Mouse (Mus musculus): ENCODE measurements around the gene Ccl4. TPM values are rescaled to one million over a fixed set of nuclear protein-coding genes. Genes with fewer than 3 reads are reported as not detected.

The Ccl4 gene
- total and polyA plus RNA-seq, 3 experiments = 0.38 TPM; not detected in 2

DNA sequence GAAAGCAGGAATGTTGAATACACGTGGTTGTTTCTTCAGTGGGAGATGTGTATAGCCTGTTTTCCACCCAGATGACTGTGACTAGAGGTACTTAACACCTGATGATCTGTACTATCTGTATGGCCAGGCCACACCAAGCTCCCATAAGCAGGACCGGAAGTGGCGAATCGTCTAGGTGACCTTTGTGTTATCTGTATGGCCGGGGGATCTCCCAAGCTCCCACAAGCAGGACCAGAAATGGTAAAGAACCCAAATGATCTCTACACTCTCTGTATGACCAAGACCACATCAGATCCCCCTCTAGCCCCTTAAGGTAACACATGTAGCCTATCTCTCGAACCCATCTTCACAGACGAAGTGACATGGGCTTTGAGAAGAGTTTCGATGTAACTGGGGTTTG, 7.8 kb upstream of the Ccl4 start:
- ATAC-seq (ENCODE audit: extremely low read depth, insufficient number of reproducible peaks, low FRiP score, poor library complexity, severe bottlenecking) (no peak), DNase-seq (ENCODE audit: low spot score) (no peak)
- no peaks in the 10 kb centered on the region for H3K4me1 ChIP-seq (ENCODE audit: insufficient read depth, low read depth, low read length)
- no peaks in the 10 kb centered on the region for H3K9me3 ChIP-seq (replicated peaks)
- H3K36me3 ChIP-seq (replicated peaks) = no peaks in the 10 kb centered on the region
- no peaks in the 10 kb centered on the region for H3K27me3 ChIP-seq (ENCODE audit: insufficient read depth, low read length)
- no peak overlapping the region for H3K4me3 ChIP-seq (ENCODE audit: low read depth, low read length)
- TF ChIP-seq CTCF (IDR thresholded peaks at IDR 0.05; ENCODE audit: low read depth, low read length) = no peak
- no peak for TF ChIP-seq TAL1 (conservative IDR thresholded peaks at IDR 0.05; ENCODE audit: low read depth, low read length)
- TF ChIP-seq GATA2 (IDR thresholded peaks at IDR 0.05; ENCODE audit: borderline replicate concordance, low read depth, low read length) = no peak
- TF ChIP-seq POLR2AphosphoS5 (IDR thresholded peaks at IDR 0.05; ENCODE audit: insufficient replicate concordance, low read depth, low read length) = no peak
- TF ChIP-seq GATA1 (IDR thresholded peaks at IDR 0.05; ENCODE audit: borderline replicate concordance, low read length) = no peak

DNA sequence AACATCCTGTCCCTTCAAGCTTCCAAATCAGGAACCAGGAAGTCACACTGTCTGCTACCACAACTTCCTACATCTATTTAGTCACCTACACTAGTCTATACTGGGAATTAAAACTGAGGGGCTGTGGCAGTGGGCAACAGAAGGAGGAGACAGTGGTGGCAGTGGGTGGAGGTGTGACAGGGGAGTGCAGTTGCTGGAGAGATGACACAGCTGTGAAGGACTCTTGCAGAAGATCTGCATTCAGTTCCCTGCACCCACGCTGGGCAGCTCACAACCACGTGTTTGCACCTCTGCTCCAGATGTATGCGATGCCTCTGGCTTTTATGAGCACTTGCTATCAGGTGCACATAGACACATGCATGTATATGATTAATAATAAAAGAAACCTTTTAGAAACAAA, 4.9 kb upstream of the Ccl4 start:
- no peak for ATAC-seq (ENCODE audit: extremely low read depth, insufficient number of reproducible peaks, low FRiP score, poor library complexity, severe bottlenecking)
- Histone ChIP-seq H3K4me3 (ENCODE audit: low read depth, low read length) (no peak overlapping the region), H3K9me3 (replicated peaks) (no peaks in the 10 kb centered on the region), H3K27me3 (ENCODE audit: insufficient read depth, low read length) (peaks cover 11% of the 10 kb centered on the region), H3K36me3 (replicated peaks) (no peaks in the 10 kb centered on the region), H3K4me1 (ENCODE audit: insufficient read depth, low read depth, low read length) (no peaks in the 10 kb centered on the region)
- TF ChIP-seq TAL1 (conservative IDR thresholded peaks at IDR 0.05; ENCODE audit: low read depth, low read length) (no peak), GATA2 (IDR thresholded peaks at IDR 0.05; ENCODE audit: borderline replicate concordance, low read depth, low read length) (no peak), POLR2AphosphoS5 (IDR thresholded peaks at IDR 0.05; ENCODE audit: insufficient replicate concordance, low read depth, low read length) (no peak), CTCF (IDR thresholded peaks at IDR 0.05; ENCODE audit: low read depth, low read length) (no peak), GATA1 (IDR thresholded peaks at IDR 0.05; ENCODE audit: borderline replicate concordance, low read length) (no peak)
- DNase-seq (ENCODE audit: low spot score) = no peak

DNA sequence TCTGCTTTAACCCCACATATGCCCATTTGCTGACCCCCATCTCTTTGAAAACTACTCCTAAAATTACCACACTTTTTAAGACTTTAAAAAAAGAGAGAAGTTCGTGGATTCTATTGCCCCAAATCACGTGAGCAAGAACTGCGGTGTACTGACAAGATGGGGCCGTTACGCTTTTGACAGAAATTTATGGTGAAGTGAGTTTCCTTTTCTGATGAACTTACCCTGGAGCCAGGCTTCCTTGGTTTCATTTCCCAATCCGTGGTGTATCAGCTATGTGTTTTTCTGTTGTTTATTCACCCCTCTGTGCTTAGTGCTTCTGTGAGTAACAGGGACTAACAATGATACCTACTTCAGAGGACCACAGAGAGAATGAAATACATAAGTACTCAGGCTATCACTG, 3.6 kb upstream of the Ccl4 start:
- no peak for ATAC-seq (ENCODE audit: extremely low read depth, insufficient number of reproducible peaks, low FRiP score, poor library complexity, severe bottlenecking)

DNA sequence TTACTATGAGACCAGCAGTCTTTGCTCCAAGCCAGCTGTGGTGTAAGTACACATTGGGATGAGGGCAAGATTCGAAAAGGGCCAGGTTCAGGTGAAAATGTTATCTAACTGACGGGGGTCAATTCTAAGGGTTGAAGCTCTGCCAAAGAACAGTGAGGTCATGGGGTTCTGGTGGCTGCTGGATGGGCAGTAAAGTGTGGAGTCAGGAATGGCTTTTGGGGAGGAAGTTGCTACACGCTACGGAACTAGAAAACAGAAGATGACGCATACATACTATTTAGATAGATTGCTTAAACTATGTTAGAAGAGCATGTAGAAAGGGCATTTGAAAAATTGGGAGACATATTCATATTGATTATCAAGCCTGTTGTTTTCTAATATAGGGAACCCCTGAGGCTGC, 1.1 kb downstream of the Ccl4 start:
- H3K4me1 ChIP-seq (ENCODE audit: insufficient read depth, low read depth, low read length) = no peaks in the 10 kb centered on the region
- no peaks in the 10 kb centered on the region for H3K36me3 ChIP-seq (replicated peaks)
- no peak overlapping the region for H3K4me3 ChIP-seq (ENCODE audit: low read depth, low read length)
- no peak for DNase-seq (ENCODE audit: low spot score)
- no peaks in the 10 kb centered on the region for H3K9me3 ChIP-seq (replicated peaks)
- TF ChIP-seq CTCF (IDR thresholded peaks at IDR 0.05; ENCODE audit: low read depth, low read length) = no peak
- no peak for TF ChIP-seq POLR2AphosphoS5 (IDR thresholded peaks at IDR 0.05; ENCODE audit: insufficient replicate concordance, low read depth, low read length)
- no peak for TF ChIP-seq TAL1 (conservative IDR thresholded peaks at IDR 0.05; ENCODE audit: low read depth, low read length)
- no peak for TF ChIP-seq GATA2 (IDR thresholded peaks at IDR 0.05; ENCODE audit: borderline replicate concordance, low read depth, low read length)
- no peak for TF ChIP-seq GATA1 (IDR thresholded peaks at IDR 0.05; ENCODE audit: borderline replicate concordance, low read length)
- H3K27me3 ChIP-seq (ENCODE audit: insufficient read depth, low read length) = peaks cover 11% of the 10 kb centered on the region
- ATAC-seq (ENCODE audit: extremely low read depth, insufficient number of reproducible peaks, low FRiP score, poor library complexity, severe bottlenecking) = no peak

More for the DNA sequence above, 3.6 kb upstream of the Ccl4 start:
- Histone ChIP-seq H3K4me1 (ENCODE audit: insufficient read depth, low read depth, low read length) (no peaks in the 10 kb centered on the region), H3K9me3 (replicated peaks) (no peaks in the 10 kb centered on the region), H3K4me3 (ENCODE audit: low read depth, low read length) (no peak overlapping the region), H3K36me3 (replicated peaks) (no peaks in the 10 kb centered on the region), H3K27me3 (ENCODE audit: insufficient read depth, low read length) (peaks cover 11% of the 10 kb centered on the region)
- DNase-seq (ENCODE audit: low spot score) = no peak
- no peak for TF ChIP-seq GATA1 (IDR thresholded peaks at IDR 0.05; ENCODE audit: borderline replicate concordance, low read length)
- no peak for TF ChIP-seq CTCF (IDR thresholded peaks at IDR 0.05; ENCODE audit: low read depth, low read length)
- TF ChIP-seq TAL1 (conservative IDR thresholded peaks at IDR 0.05; ENCODE audit: low read depth, low read length) = no peak
- TF ChIP-seq POLR2AphosphoS5 (IDR thresholded peaks at IDR 0.05; ENCODE audit: insufficient replicate concordance, low read depth, low read length) = no peak
- no peak for TF ChIP-seq GATA2 (IDR thresholded peaks at IDR 0.05; ENCODE audit: borderline replicate concordance, low read depth, low read length)

DNA sequence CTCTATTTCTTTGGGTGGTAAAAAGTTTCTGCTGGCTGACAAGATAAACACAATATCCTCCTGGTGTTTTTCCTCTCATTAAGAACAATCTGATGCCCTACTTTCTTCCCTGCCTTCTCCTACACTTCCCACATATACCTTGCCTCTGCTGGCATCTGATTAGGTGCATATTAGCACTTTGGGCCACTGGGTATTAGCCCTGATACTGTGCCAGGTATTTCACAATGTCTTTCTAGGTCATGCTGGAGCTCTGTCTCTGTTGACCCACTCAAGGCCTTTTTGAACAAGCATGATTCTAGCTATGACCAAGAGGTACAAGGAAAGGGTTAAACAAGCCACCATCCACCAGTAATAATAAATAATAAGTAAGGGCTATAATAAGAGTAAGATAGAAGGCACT, 9.4 kb downstream of the Ccl4 start:
- Histone ChIP-seq H3K27me3 (ENCODE audit: insufficient read depth, low read length) (no peaks in the 10 kb centered on the region; the same call in 1 of the 2 replicates), H3K9me3 (replicated peaks) (no peaks in the 10 kb centered on the region), H3K4me3 (ENCODE audit: low read depth, low read length) (no peak overlapping the region), H3K4me1 (ENCODE audit: insufficient read depth, low read depth, low read length) (no peaks in the 10 kb centered on the region), H3K36me3 (replicated peaks) (no peaks in the 10 kb centered on the region)
- DNase-seq (ENCODE audit: low spot score) (no peak), ATAC-seq (ENCODE audit: extremely low read depth, insufficient number of reproducible peaks, low FRiP score, poor library complexity, severe bottlenecking) (no peak)
- TF ChIP-seq TAL1 (conservative IDR thresholded peaks at IDR 0.05; ENCODE audit: low read depth, low read length) (no peak), POLR2AphosphoS5 (IDR thresholded peaks at IDR 0.05; ENCODE audit: insufficient replicate concordance, low read depth, low read length) (no peak), GATA1 (IDR thresholded peaks at IDR 0.05; ENCODE audit: borderline replicate concordance, low read length) (no peak), GATA2 (IDR thresholded peaks at IDR 0.05; ENCODE audit: borderline replicate concordance, low read depth, low read length) (no peak), CTCF (IDR thresholded peaks at IDR 0.05; ENCODE audit: low read depth, low read length) (no peak)

DNA sequence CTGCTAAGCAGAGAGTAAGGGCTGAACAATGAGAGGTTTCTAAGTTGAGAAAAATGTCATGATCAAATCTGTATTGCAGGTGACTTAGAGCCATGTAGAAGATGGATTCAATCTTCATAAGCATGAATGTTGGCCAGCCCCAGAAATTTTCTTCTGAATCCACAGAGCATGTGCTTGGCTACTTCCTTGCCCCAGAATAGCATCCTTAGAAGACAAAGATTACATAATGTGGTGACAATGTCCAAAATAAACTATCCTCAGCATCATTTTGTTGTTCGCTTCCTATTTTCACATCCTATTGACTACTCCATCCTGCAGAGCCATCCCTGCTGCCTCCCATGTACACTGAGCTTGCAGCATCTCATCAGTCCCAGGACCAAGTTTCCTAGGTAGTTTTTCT, 13.3 kb downstream of the Ccl4 start:
- Histone ChIP-seq H3K4me1 (ENCODE audit: insufficient read depth, low read depth, low read length) (no peaks in the 10 kb centered on the region), H3K27me3 (ENCODE audit: insufficient read depth, low read length) (no peaks in the 10 kb centered on the region), H3K9me3 (replicated peaks) (no peaks in the 10 kb centered on the region), H3K36me3 (replicated peaks) (no peaks in the 10 kb centered on the region), H3K4me3 (ENCODE audit: low read depth, low read length) (no peak overlapping the region)
- TF ChIP-seq CTCF (IDR thresholded peaks at IDR 0.05; ENCODE audit: low read depth, low read length) = no peak
- no peak for TF ChIP-seq GATA2 (IDR thresholded peaks at IDR 0.05; ENCODE audit: borderline replicate concordance, low read depth, low read length)
- TF ChIP-seq TAL1 (conservative IDR thresholded peaks at IDR 0.05; ENCODE audit: low read depth, low read length) = no peak
- TF ChIP-seq POLR2AphosphoS5 (IDR thresholded peaks at IDR 0.05; ENCODE audit: insufficient replicate concordance, low read depth, low read length) = no peak
- TF ChIP-seq GATA1 (IDR thresholded peaks at IDR 0.05; ENCODE audit: borderline replicate concordance, low read length) = no peak
- no peak for ATAC-seq (ENCODE audit: extremely low read depth, insufficient number of reproducible peaks, low FRiP score, poor library complexity, severe bottlenecking)
- no peak for DNase-seq (ENCODE audit: low spot score)

Measured in G1E (cell line).